Mouse (Mus musculus): ENCODE measurements around the gene Nfasc. TPM values are rescaled to one million over a fixed set of nuclear protein-coding genes. Genes with fewer than 3 reads are reported as not detected.

Nfasc gene
- total and polyA plus RNA-seq, 2 experiments from 2014 or later, result 32.7 to 59.2 TPM

DNA sequence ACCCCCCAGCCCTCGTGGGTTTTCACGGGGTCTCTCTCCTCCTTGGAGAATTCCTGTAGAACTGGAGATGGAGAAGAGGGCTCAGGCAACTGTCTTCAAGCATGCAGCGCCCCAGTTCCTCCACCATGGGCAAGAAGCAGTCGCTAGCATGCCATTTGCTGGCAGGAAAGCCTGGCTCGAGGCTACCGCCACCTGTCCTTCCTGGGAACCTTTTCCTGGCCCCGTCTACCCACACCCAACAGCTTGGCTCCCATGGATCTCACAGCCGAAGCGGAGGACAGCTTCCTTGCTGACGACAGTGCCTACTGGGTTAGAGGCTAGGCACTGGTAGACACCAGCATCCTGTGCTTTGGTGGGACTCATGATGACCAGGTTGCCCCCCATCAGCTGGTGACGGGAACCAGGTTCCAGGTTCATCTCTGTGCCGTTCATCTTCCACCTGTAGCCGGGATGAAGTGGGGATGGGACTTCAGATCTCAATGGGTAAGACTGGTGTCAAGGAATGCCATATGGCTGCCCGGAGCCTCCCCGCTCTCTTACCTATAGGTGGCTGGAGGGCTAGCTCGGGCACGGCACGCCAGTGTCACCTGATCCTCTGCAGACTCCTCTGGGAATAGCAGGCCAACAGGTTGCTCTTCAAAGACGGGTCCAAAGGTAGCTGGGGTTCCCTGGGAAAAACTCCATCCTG lies 212.8 kb downstream of the Nfasc start:
- no peak for TF ChIP-seq CTCF (IDR thresholded peaks at IDR 0.05)
- ATAC-seq (ENCODE audit: low FRiP score) (no peak), DNase-seq (ENCODE audit: low spot score) (no peak)
- no peak overlapping the region for H3K4me3 ChIP-seq (ENCODE audit: low read depth, low read length)
- H3K9me3 ChIP-seq (ENCODE audit: low read length), result no peaks in the 10 kb centered on the region
- no peak overlapping the region for H3K4me2 ChIP-seq (ENCODE audit: low read depth, low read length, poor library complexity, severe bottlenecking)
- H3K4me1 ChIP-seq (ENCODE audit: insufficient read depth, low read length), result 0 out of 2 replicates have a peak, but pooled peaks cover 4% of the 10 kb centered on the region
- WGBS, result 89% methylated on average over 19 of the region's 19 CpGs
- peaks cover 31% of the 10 kb centered on the region for H3K36me3 ChIP-seq (ENCODE audit: insufficient read depth, low read length)
- H3K9ac ChIP-seq (replicated peaks; ENCODE audit: low read length, poor library complexity, severe bottlenecking), result no peak overlapping the region
- no peaks in the 10 kb centered on the region for H3K27me3 ChIP-seq (ENCODE audit: insufficient read depth, low read length)
- H3K27ac ChIP-seq (ENCODE audit: low read depth, low read length), result no peak overlapping the region

DNA sequence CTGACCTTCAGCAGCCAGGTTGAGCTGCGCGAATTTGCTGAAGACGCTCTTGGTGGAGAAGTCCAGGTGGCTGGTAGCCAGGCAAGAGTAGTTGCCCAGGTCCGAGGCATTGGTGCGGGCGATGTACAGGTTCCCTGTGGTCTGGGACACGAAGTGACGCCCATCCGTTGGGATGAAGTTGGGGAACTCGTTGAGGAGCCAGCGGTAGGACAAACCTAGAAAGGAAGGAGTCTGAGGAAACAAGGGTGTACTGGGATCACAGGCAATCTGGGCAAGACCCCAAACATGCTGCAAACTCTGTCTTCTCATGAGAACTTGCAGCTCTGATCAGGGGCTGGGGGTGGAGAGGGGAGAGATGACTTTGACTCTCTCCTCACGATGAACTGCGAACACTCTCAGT lies 213.5 kb downstream of the Nfasc start:
- Histone ChIP-seq H3K27me3 (ENCODE audit: insufficient read depth, low read length) (no peaks in the 10 kb centered on the region), H3K4me2 (ENCODE audit: low read depth, low read length, poor library complexity, severe bottlenecking) (no peak overlapping the region), H3K9ac (replicated peaks; ENCODE audit: low read length, poor library complexity, severe bottlenecking) (no peak overlapping the region), H3K4me3 (ENCODE audit: low read depth, low read length) (no peak overlapping the region), H3K9me3 (ENCODE audit: low read length) (no peaks in the 10 kb centered on the region), H3K27ac (ENCODE audit: low read depth, low read length) (no peak overlapping the region), H3K4me1 (ENCODE audit: insufficient read depth, low read length) (0 out of 2 replicates have a peak, but pooled peaks cover 4% of the 10 kb centered on the region), H3K36me3 (ENCODE audit: insufficient read depth, low read length) (peaks cover 28% of the 10 kb centered on the region)
- ATAC-seq (ENCODE audit: low FRiP score), result no peak
- DNase-seq (ENCODE audit: low spot score), result no peak
- WGBS, result 96% methylated on average over 13 of the region's 13 CpGs
- no peak for TF ChIP-seq CTCF (IDR thresholded peaks at IDR 0.05)

DNA sequence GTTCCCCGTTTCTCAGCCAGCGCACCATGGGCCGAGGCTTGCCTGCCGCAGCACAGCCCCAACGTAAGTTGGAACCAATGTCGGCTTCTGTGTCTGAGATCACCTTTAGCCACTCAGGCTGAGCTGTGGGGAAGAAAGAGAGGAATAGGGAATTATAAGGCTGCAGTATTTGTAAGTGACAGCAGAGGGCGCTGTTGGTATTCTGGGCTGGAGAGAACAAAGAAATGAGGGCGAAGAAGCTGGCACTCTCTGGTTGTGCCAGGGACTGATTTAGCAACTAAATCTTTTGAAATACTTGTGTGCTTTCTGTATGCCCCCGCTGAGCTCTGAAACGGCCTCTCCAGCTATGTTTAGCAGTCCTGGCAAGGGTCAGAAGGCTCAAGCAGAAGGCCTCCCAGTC lies 215.8 kb downstream of the Nfasc start:
- Histone ChIP-seq H3K27ac (ENCODE audit: low read depth, low read length) (peak overlapping the region; percentile 72), H3K4me3 (ENCODE audit: low read depth, low read length) (no peak overlapping the region)

DNA sequence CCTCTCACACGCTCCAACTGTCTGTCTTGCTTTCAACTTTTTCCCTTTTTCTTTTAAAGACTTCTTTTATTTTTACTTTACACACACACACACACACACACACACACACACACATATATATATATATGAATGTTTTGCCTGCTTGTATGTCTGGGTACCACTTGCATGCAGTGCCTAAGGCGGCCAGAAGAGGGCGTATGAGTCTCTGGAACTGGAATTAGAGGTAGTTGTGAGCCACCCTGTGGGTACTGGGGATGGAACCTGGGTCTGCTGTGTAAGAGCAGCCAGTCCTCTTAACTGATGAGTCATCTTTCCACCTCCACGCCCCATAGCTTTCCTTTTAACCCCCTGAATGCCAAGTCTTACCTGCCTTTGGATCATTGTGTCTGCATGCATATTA lies 217.7 kb downstream of the Nfasc start:
- Histone ChIP-seq H3K4me3 (ENCODE audit: low read depth, low read length) (no peak overlapping the region), H3K9ac (replicated peaks; ENCODE audit: low read length, poor library complexity, severe bottlenecking) (no peak overlapping the region), H3K36me3 (ENCODE audit: insufficient read depth, low read length) (peaks cover 54% of the 10 kb centered on the region), H3K4me1 (ENCODE audit: insufficient read depth, low read length) (no peaks in the 10 kb centered on the region), H3K9me3 (ENCODE audit: low read length) (no peaks in the 10 kb centered on the region), H3K27ac (ENCODE audit: low read depth, low read length) (no peak overlapping the region), H3K27me3 (ENCODE audit: insufficient read depth, low read length) (no peaks in the 10 kb centered on the region), H3K4me2 (ENCODE audit: low read depth, low read length, poor library complexity, severe bottlenecking) (no peak overlapping the region)
- ATAC-seq (ENCODE audit: low FRiP score), result no peak
- 39% methylated on average over 4 of the region's 4 CpGs for WGBS
- peak; percentile 72 for TF ChIP-seq CTCF (IDR thresholded peaks at IDR 0.05)
- no peak for DNase-seq (ENCODE audit: low spot score)

More for the DNA sequence above, 215.8 kb downstream of the Nfasc start:
- DNase-seq (ENCODE audit: low spot score), result peak; percentile 90
- H3K9me3 ChIP-seq (ENCODE audit: low read length), result no peaks in the 10 kb centered on the region
- no peak overlapping the region for H3K4me2 ChIP-seq (ENCODE audit: low read depth, low read length, poor library complexity, severe bottlenecking)
- H3K27me3 ChIP-seq (ENCODE audit: insufficient read depth, low read length), result no peaks in the 10 kb centered on the region
- TF ChIP-seq CTCF (IDR thresholded peaks at IDR 0.05), result peak; percentile 97
- WGBS, result 7% methylated on average over 10 of the region's 10 CpGs
- peak; percentile 59 for ATAC-seq (ENCODE audit: low FRiP score)
- H3K9ac ChIP-seq (replicated peaks; ENCODE audit: low read length, poor library complexity, severe bottlenecking), result peak overlapping the region; percentile 50
- 0 out of 2 replicates have a peak, but pooled peaks cover 2% of the 10 kb centered on the region for H3K4me1 ChIP-seq (ENCODE audit: insufficient read depth, low read length)
- H3K36me3 ChIP-seq (ENCODE audit: insufficient read depth, low read length), result peaks cover 41% of the 10 kb centered on the region

DNA sequence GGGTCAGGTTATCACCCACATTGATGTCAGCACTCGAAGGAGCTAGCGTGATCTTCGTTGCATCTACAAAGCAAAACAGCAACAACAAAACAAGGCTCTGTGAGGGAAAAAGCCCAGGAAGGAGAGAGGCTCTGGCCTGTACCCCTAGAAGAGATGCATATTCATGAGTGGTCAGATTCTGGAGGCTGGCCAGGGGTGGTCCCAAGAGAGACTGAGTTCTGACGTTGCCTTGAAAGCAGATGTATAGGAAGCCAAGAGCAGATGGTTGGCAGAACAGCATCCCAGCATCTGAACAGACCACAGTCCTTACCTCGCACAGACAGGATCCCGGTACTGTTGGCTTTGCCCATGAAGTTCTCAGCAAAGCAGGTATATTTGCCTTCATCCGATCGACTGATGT lies 218.5 kb downstream of the Nfasc start:
- Histone ChIP-seq H3K9ac (replicated peaks; ENCODE audit: low read length, poor library complexity, severe bottlenecking) (no peak overlapping the region), H3K27ac (ENCODE audit: low read depth, low read length) (no peak overlapping the region), H3K4me1 (ENCODE audit: insufficient read depth, low read length) (no peaks in the 10 kb centered on the region)

DNA sequence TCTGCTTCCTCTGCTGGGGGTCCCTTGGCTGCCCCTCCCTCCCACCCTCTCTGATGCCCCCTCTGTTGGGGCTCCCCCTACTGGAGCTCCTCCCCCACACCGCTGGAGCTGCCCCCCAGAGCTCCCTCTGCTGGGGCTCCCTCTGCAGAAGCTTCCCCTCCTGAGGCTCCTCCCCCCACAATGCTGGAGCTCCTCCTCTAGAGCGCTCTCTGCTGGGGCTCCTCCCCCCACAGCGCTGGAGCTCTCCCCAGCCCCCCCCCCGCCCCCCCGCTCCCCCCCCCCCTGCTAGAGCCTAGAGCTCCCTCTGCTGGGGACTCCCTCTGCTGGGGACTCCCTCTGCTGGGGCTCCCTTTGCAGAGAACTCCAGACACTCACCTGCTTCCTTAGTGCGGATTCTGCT lies 220.8 kb downstream of the Nfasc start:
- no peak overlapping the region for H3K9ac ChIP-seq (replicated peaks; ENCODE audit: low read length, poor library complexity, severe bottlenecking)
- DNase-seq (ENCODE audit: low spot score) (peak; percentile 65), ATAC-seq (ENCODE audit: low FRiP score) (peak; percentile 21; the same call in 1 of the 2 replicates)
- no peak overlapping the region for H3K4me2 ChIP-seq (ENCODE audit: low read depth, low read length, poor library complexity, severe bottlenecking)
- H3K36me3 ChIP-seq (ENCODE audit: insufficient read depth, low read length), result peaks cover 55% of the 10 kb centered on the region
- no peak overlapping the region for H3K27ac ChIP-seq (ENCODE audit: low read depth, low read length)
- H3K4me3 ChIP-seq (ENCODE audit: low read depth, low read length), result no peak overlapping the region
- no peaks in the 10 kb centered on the region for H3K4me1 ChIP-seq (ENCODE audit: insufficient read depth, low read length)
- 26% methylated on average over 3 of the region's 6 CpGs for WGBS
- H3K27me3 ChIP-seq (ENCODE audit: insufficient read depth, low read length), result no peaks in the 10 kb centered on the region
- peak; percentile 53 for TF ChIP-seq CTCF (IDR thresholded peaks at IDR 0.05)
- no peaks in the 10 kb centered on the region for H3K9me3 ChIP-seq (ENCODE audit: low read length)

More for the DNA sequence above, 218.5 kb downstream of the Nfasc start:
- Histone ChIP-seq H3K36me3 (ENCODE audit: insufficient read depth, low read length) (peaks cover 56% of the 10 kb centered on the region), H3K9me3 (ENCODE audit: low read length) (no peaks in the 10 kb centered on the region), H3K27me3 (ENCODE audit: insufficient read depth, low read length) (no peaks in the 10 kb centered on the region), H3K4me2 (ENCODE audit: low read depth, low read length, poor library complexity, severe bottlenecking) (no peak overlapping the region), H3K4me3 (ENCODE audit: low read depth, low read length) (no peak overlapping the region)
- 79% methylated on average over 8 of the region's 8 CpGs for WGBS
- DNase-seq (ENCODE audit: low spot score) (peak; percentile 50), ATAC-seq (ENCODE audit: low FRiP score) (no peak)
- no peak for TF ChIP-seq CTCF (IDR thresholded peaks at IDR 0.05)
